Mouse (Mus musculus) embryonic facial prominence, embryonic 14.5 days (tissue): ENCODE measurements around the gene Mecr. TPM values are rescaled to one million over a fixed set of nuclear protein-coding genes. Genes with fewer than 3 reads are reported as not detected.
"Not testable (repeated sequence)": the region's sequence is repeated elsewhere in the genome, so short reads cannot be mapped to it uniquely, and the experiment has no call there.

Experiments
- ATAC-seq: fragments of 200-750 bp; cut with Nextera tagmentation; 2 replicates; pipeline ENCODE4 v1.8.0; 2017; ENCODE audit warnings: low read depth, moderate number of reproducible peaks, moderate TSS enrichment
- DNase-seq: peaks from one replicate; pipeline ENCODE4 v3.0.0-alpha.2; 2015; ENCODE audit warnings: low spot score
- H3K27ac ChIP-seq: fragments of 300-500 bp; sonication (generic); replicated peaks from 2 replicates; pipeline ENCODE4 v1.5.1; 2014; ENCODE audit warnings: low read depth, mild to moderate bottlenecking, low read length, moderate library complexity
- H3K27me3 ChIP-seq: fragments of 300-500 bp; sonication (generic); replicated peaks from 2 replicates; pipeline ENCODE4 v1.6.1; 2014; ENCODE audit warnings: low read length; ENCODE audit not compliant: control insufficient read depth, insufficient read depth
- H3K36me3 ChIP-seq: fragments of 300-500 bp; sonication (generic); 2 replicates; pipeline ENCODE4 v1.6.1; 2014; ENCODE audit warnings: low read length, mixed read lengths; ENCODE audit not compliant: control insufficient read depth, insufficient read depth
- H3K4me1 ChIP-seq: fragments of 300-500 bp; sonication (generic); 2 replicates; pipeline ENCODE4 v1.6.1; 2014; ENCODE audit warnings: antibody characterized with exemption, low read length; ENCODE audit not compliant: control insufficient read depth, insufficient read depth
- H3K4me2 ChIP-seq: fragments of 300-500 bp; sonication (generic); 2 replicates; pipeline ENCODE4 v1.6.1; 2014; ENCODE audit warnings: low read depth, mild to moderate bottlenecking, low read length, moderate library complexity, mixed read lengths
- H3K4me3 ChIP-seq: fragments of 300-500 bp; sonication (generic); 2 replicates; pipeline ENCODE4 v1.5.1; 2014; ENCODE audit warnings: low read depth, mild to moderate bottlenecking, low read length
- H3K9ac ChIP-seq: fragments of 300-500 bp; sonication (generic); 2 replicates; pipeline ENCODE4 v1.6.1; 2014; ENCODE audit warnings: low read depth, mild to moderate bottlenecking, low read length, moderate library complexity, mixed read lengths
- H3K9me3 ChIP-seq: fragments of 300-500 bp; sonication (generic); 2 replicates; pipeline ENCODE4 v1.6.1; 2016; ENCODE audit warnings: low read length; ENCODE audit not compliant: control insufficient read depth
- WGBS: fragments of 180-500 bp; shearing (Covaris S2); extraction: QIAGEN DNeasy Blood & Tissue Kit; methylation state at CpG from one replicate; pipeline ENCODE4 v1.1.7; 2014; 5-methylcytosine and 5-hydroxymethylcytosine counted together
- polyA plus RNA-seq: library from polyadenylated mRNA; unstranded; fragments of >200 nt; fragmentation: Nextera tagmentation; extraction: Ambion mirVana; gene quantifications from 2 replicates; pipeline ENCODE4 v1.2.1, GENCODE M21; 2014

The Mecr gene
- 34.3 and 35.4 TPM in 2 replicates for polyA plus RNA-seq

DNA sequence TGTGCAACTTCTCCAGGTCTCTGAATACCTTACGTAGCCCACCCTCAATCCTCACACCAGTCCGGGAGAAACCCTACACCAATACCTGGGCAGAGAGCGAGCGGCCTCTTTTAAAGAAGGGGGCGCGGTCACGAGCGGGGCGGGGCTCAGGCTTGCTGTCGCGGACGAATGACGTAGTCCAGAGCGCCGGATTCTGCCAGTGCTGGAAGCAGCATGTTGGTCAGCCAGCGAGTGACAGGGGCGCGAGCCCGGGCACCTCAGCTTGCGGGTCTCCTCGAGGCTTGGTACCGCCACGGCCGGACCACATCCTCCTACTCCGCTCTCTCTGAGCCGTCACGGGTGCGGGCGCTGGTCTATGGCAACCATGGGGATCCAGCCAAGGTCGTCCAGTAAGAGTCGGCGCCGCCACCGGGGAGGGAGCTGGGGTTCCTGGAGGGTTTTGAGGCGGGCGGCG, at the start of gene Mecr:
Gene Mecr, plus strand, starts transcription at position 181 of the 454 bp plus-strand sequence.
- no peaks in the 10 kb centered on the region for H3K9me3 ChIP-seq
- H3K4me3 ChIP-seq: peak within 1 kb of the TSS; percentile 72
- ATAC-seq (peak; percentile 86), DNase-seq (peak; percentile 95)
- 0% methylated on average over 36 of the region's 37 CpGs for WGBS
- H3K9ac ChIP-seq: peak within 1 kb of the TSS; percentile 77
- H3K36me3 ChIP-seq: no peaks in the 10 kb centered on the region
- H3K27ac ChIP-seq: no peak within 1 kb of the TSS; the same call in 1 of the 2 replicates
- peak within 1 kb of the TSS; percentile 85 for H3K4me2 ChIP-seq
- H3K27me3 ChIP-seq: no peaks in the 10 kb centered on the region
- H3K4me1 ChIP-seq: peaks cover 5% of the 10 kb centered on the region; the same call in 1 of the 2 replicates

DNA sequence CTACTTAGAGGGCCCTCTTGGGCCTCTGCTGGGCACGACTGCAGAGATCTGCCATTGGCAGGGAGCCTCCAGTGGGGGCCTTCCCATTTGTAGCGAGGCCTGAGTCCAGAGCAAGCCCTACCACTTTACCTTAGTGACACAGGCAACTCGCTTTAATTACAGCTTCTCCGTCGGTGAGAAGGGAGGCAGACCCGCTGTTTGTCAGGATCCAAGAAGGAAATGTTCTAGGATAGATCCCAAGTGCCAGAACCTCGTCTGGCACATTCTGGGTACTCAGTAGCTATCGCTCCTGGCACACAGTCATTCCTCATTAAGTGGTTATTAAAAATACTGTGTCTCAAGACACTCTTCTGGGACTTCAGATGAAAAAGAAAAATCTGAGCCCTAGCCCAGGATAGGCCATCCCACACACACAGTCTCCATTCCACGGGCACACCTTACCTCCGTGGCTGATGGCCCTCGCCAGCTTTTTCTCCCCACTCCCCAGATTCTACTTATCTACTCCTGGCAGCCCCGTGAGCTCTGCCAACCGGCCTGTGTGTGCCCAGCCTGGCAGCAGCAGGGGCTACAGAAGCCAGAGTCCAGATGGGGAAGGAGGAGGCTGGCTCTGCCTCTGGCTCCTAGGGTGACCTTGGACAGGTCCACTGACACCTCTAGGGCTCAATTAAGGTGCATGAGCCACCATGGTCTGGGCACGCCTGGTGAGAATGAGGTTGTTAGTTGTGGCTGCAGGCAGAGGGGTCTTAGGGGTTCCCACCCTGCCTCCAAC, 46.8 kb upstream of the Mecr start:
- 0 out of 2 replicates have a peak, but pooled peaks cover 2% of the 10 kb centered on the region for H3K36me3 ChIP-seq
- 75% methylated on average over 14 of the region's 14 CpGs for WGBS
- no peaks in the 10 kb centered on the region for H3K27me3 ChIP-seq
- no peak for DNase-seq
- no peak overlapping the region for H3K4me3 ChIP-seq
- no peaks in the 10 kb centered on the region for H3K9me3 ChIP-seq
- no peak overlapping the region for H3K4me2 ChIP-seq
- no peak for ATAC-seq
- H3K9ac ChIP-seq: no peak overlapping the region
- H3K4me1 ChIP-seq: peaks cover 4% of the 10 kb centered on the region; the same call in 1 of the 2 replicates
- no peak overlapping the region for H3K27ac ChIP-seq

DNA sequence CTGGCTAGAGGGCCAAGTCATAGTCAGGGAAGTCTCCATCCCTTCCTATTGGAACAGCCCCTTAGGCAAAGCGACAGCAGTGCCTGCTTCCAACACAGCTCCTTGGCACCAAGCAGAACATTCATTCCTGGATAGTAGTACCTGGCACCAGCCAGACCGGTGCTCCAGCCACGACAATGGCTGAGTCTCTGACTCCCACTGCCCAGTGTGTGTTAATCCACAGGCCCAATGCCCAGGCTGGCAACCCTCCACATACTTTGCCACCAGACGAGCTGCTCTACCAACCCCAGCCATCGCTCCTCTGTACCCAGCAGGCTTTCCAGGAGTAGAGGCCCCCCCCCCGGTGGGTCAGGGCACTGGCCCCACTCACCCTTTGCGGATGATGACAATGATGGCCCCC, 45.8 kb upstream of the Mecr start:
- Histone ChIP-seq H3K27me3 (no peaks in the 10 kb centered on the region), H3K36me3 (0 out of 2 replicates have a peak, but pooled peaks cover 12% of the 10 kb centered on the region), H3K4me1 (peaks cover 4% of the 10 kb centered on the region; the same call in 1 of the 2 replicates), H3K27ac (no peak overlapping the region), H3K9ac (no peak overlapping the region), H3K4me2 (no peak overlapping the region), H3K9me3 (no peaks in the 10 kb centered on the region), H3K4me3 (no peak overlapping the region)
- DNase-seq (no peak), ATAC-seq (no peak)
- WGBS: 80% methylated on average over 7 of the region's 7 CpGs

DNA sequence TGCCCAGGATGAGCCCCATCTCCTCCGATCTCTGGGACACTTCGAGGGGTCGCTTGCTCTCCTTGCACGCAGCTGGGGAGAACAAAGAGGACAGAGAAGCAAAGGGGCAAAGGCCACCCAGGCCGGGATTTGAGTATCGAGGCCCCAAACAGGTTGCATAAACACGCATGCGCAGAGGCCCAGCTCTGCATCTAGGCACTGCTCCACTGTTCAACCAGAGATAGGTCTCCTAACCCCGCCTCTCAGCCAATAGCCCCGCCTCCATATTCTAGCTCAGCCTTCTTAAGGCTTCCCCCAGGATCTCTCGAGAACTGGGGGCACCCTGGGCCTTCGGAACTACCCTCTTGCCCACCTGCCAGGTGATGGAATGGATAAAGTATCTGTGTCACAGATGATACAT, 45.4 kb upstream of the Mecr start:
- H3K9me3 ChIP-seq: no peaks in the 10 kb centered on the region
- H3K4me2 ChIP-seq: no peak overlapping the region
- H3K27me3 ChIP-seq: no peaks in the 10 kb centered on the region
- WGBS: 55% methylated on average over 12 of the region's 12 CpGs
- no peak overlapping the region for H3K27ac ChIP-seq
- ATAC-seq (no peak), DNase-seq (no peak)
- H3K4me1 ChIP-seq: peaks cover 4% of the 10 kb centered on the region; the same call in 1 of the 2 replicates
- H3K4me3 ChIP-seq: no peak overlapping the region
- H3K9ac ChIP-seq: no peak overlapping the region
- H3K36me3 ChIP-seq: 0 out of 2 replicates have a peak, but pooled peaks cover 16% of the 10 kb centered on the region

- ATAC-seq (no peak), DNase-seq (no peak)
- 0 out of 2 replicates have a peak, but pooled peaks cover 17% of the 10 kb centered on the region for H3K36me3 ChIP-seq
- no peaks in the 10 kb centered on the region for H3K9me3 ChIP-seq
- WGBS: 47% methylated on average over 2 of the region's 4 CpGs
- no peak overlapping the region for H3K27ac ChIP-seq
- no peak overlapping the region for H3K4me2 ChIP-seq
- H3K4me1 ChIP-seq: peaks cover 4% of the 10 kb centered on the region; the same call in 1 of the 2 replicates
- no peak overlapping the region for H3K4me3 ChIP-seq
- no peaks in the 10 kb centered on the region for H3K27me3 ChIP-seq
- no peak overlapping the region for H3K9ac ChIP-seq
Observed at GRCm38 (mm10) chr4:131798968-131799367, 44.3 kb upstream of the Mecr start.

GRCm38 (mm10) chr4:131803846-131804245, 39.4 kb upstream of the Mecr start:
- Histone ChIP-seq H3K27me3 (no peaks in the 10 kb centered on the region), H3K9ac (no peak overlapping the region), H3K36me3 (0 out of 2 replicates have a peak, but pooled peaks cover 19% of the 10 kb centered on the region), H3K4me2 (no peak overlapping the region), H3K27ac (no peak overlapping the region), H3K4me1 (no peaks in the 10 kb centered on the region), H3K9me3 (no peaks in the 10 kb centered on the region), H3K4me3 (no peak overlapping the region)
- no peak for ATAC-seq
- DNase-seq: no peak
- WGBS: 55% methylated on average over 9 of the region's 9 CpGs

DNA sequence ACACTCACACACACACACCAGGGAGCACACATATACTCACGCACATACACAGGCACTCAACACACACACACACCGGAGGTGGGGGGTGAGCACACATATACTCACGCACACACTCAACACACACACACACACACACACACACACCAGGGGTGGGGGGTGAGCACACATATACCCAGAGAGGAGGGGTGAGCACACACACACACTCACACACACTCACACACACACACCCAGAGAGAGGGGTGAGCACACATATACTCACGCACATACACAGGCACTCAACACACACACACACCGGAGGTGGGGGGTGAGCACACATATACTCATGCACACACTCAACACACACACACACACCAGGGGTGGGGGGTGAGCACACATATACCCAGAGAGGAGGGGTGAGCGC, 38.5 kb upstream of the Mecr start:
- H3K27me3 ChIP-seq, H3K4me1 ChIP-seq, DNase-seq, H3K27ac ChIP-seq, H3K4me3 ChIP-seq, H3K9me3 ChIP-seq, H3K9ac ChIP-seq, H3K4me2 ChIP-seq: not testable (repeated sequence)
- ATAC-seq: peak; percentile 62; the same call in 1 of the 2 replicates
- H3K36me3 ChIP-seq: 0 out of 2 replicates have a peak, but pooled peaks cover 19% of the 10 kb centered on the region
- 100% methylated on average over 5 of the region's 6 CpGs for WGBS

DNA sequence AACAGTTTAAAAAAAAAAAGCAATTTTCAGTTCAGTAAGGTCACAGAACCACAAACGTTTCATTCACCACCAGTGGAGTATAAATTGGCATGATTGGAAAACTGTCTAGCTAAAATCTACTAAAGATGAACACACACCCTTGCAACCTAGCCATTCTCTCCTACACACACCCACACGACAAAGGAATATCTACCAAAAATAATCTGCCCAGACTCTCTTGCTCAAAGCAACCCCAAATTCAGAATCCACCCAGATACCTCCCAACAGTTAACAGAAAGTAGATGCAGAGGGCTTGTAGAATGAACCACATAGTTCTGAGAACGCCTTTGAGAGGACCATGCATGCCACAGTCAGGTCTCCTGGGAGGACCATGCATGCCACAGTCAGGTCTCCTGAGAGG, 38.0 kb upstream of the Mecr start:
- Histone ChIP-seq H3K4me2 (no peak overlapping the region), H3K27me3 (no peaks in the 10 kb centered on the region), H3K36me3 (0 out of 2 replicates have a peak, but pooled peaks cover 19% of the 10 kb centered on the region), H3K9ac (no peak overlapping the region), H3K27ac (no peak overlapping the region), H3K9me3 (no peaks in the 10 kb centered on the region), H3K4me1 (no peaks in the 10 kb centered on the region), H3K4me3 (no peak overlapping the region)
- no peak for DNase-seq
- WGBS: 59% methylated on average over 3 of the region's 3 CpGs
- ATAC-seq: no peak
